Mouse (Mus musculus) liver, embryonic 14.5 days (tissue): ENCODE data around the gene Usp12.

ENCODE experiments used
- CTCF ChIP-seq: IDR thresholded peaks from 2 replicates; pipeline ENCODE4 v1.5.1; 2016; ENCODE audit warnings: antibody characterized with exemption, low read depth, control low read depth
- EP300 ChIP-seq: IDR thresholded peaks from 2 replicates; pipeline ENCODE4 v1.6.1; 2016; ENCODE audit warnings: antibody characterized with exemption, low read depth

DNA sequence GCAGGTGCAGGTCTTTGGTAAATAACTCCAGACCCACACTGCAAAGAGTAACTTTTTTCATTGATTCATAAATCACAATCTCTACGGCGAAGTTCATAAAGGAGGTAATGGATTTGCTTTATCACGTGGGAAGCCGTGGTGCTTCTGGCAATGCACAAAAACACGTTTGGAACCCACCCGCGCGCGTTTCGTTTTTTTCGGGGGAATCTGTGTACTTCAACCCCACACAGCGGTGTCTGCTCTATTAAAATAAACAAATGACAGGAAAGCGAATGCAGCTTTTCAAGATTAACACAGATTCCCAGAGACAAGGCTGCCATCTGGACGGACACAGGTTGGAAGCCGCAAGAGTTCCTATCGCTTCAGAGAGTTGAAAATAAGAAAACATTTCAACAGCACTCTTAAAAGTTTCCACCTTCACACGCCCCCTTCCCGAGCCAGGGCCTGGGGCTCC lies 1.1 kb downstream of the Usp12 start:
- TF ChIP-seq EP300 (no peak), CTCF (no peak)
